Comparison of ENCODE assay signal across 8 mouse cellular contexts in genomic region chr17:7902362-7902761, GRCm38 (mm10). TPM values are rescaled to one million over a fixed set of nuclear protein-coding genes. Genes with fewer than 3 reads are reported as not detected.
DNase-seq lines count a peak whose midpoint lies in the region; ATAC-seq lines count a peak whose summit lies in the region.

No protein-coding gene starts in this region.

- H3K36me3 ChIP-seq in forebrain, embryonic 11.5 days (ENCODE audit: control insufficient read depth, insufficient read depth, low read length) = no peaks in the 10 kb centered on the region

- H3K4me2 ChIP-seq in forebrain, embryonic 11.5 days (ENCODE audit: low read depth, low read length, severe bottlenecking) = no peak overlapping the region

- no peak overlapping the region for H3K4me3 ChIP-seq in forebrain, embryonic 11.5 days (ENCODE audit: low read depth, low read length)

- H3K27me3 ChIP-seq in forebrain, embryonic 11.5 days (ENCODE audit: control insufficient read depth, insufficient read depth, low read length) = no peaks in the 10 kb centered on the region

- peak; percentile 88 for ATAC-seq in CD4-positive, CD25-positive, alpha-beta regulatory T cell, adult 4 months
- no peak for ATAC-seq in forebrain, embryonic 11.5 days (replicated peaks; ENCODE audit: low FRiP score)

- DNase-seq in layer of hippocampus, adult 11-12 months (ENCODE audit: low spot score) = peak; percentile 31
- DNase-seq in layer of hippocampus, postnatal 14 days (ENCODE audit: low spot score in 2 of 2) = no peak
- DNase-seq in induced T-regulatory cell, adult 2 months (ENCODE audit: low read depth) = peak; percentile 94
- DNase-seq in spleen, adult 18-20 months = peak; percentile 68 to 69
- DNase-seq in testis, postnatal 10 days (ENCODE audit: low spot score) = no peak
- no peak for DNase-seq in forebrain, embryonic 11.5 days (ENCODE audit: low spot score)
- DNase-seq in adrenal gland, postnatal 4 days (ENCODE audit: low spot score in 2 of 2) = no peak

- WGBS in forebrain, embryonic 11.5 days = 78% methylated on average over 3 of the region's 3 CpGs

- no peak overlapping the region for H3K9ac ChIP-seq in forebrain, embryonic 11.5 days (ENCODE audit: low read length)

- H3K27ac ChIP-seq in forebrain, embryonic 11.5 days (ENCODE audit: low read depth, low read length) = no peak overlapping the region

- H3K9me3 ChIP-seq in forebrain, embryonic 11.5 days (ENCODE audit: control insufficient read depth, low read length) = no peaks in the 10 kb centered on the region

- no peaks in the 10 kb centered on the region for H3K4me1 ChIP-seq in forebrain, embryonic 11.5 days (replicated peaks; ENCODE audit: control insufficient read depth, insufficient read depth, low read length)

RNA-seq across cellular contexts. Expression of gene Tagap, which starts 23.4 kb away (rescaled TPM):
- 1 to 10 TPM; 3.9 to 4.7 TPM for total RNA-seq in layer of hippocampus, postnatal 14 days (2021)
- 100 to 1,000 TPM; 108 to 131 TPM for polyA plus RNA-seq in CD4-positive, CD25-positive, alpha-beta regulatory T cell, adult 4 months (2017; shearing (Covaris generic))
- polyA plus RNA-seq in forebrain, embryonic 11.5 days (2014; fragmentation: Nextera tagmentation; extraction: Ambion mirVana) = 0.47 TPM in 1 of 2 replicates, not detected in the other
- total RNA-seq in adrenal gland, postnatal 4 days (2021) = 1 to 10 TPM; 5.2 to 5.4 TPM

RNA-seq across cellular contexts. Expression of gene Rsph3a, which starts 43.1 kb away (rescaled TPM):
- total RNA-seq in layer of hippocampus, postnatal 14 days (2021) = 10 to 100 TPM; 37.3 to 41.0 TPM
- polyA plus RNA-seq in CD4-positive, CD25-positive, alpha-beta regulatory T cell, adult 4 months (2017; shearing (Covaris generic)) = 10 to 100 TPM; 24.2 to 34.8 TPM
- 61.0 and 69.4 TPM in 2 replicates for polyA plus RNA-seq in forebrain, embryonic 11.5 days (2014; fragmentation: Nextera tagmentation; extraction: Ambion mirVana)
- total RNA-seq in adrenal gland, postnatal 4 days (2021) = 10 to 100 TPM; 41.7 to 44.3 TPM

Comparison
In these comparisons a context has a peak if more than half of its experiments do, and no peak if none do; other contexts are left out.
1. DNase-seq: peak in layer of hippocampus, adult 11-12 months (single experiment), induced T-regulatory cell, adult 2 months (single experiment) and spleen, adult 18-20 months (2 of 2); none in layer of hippocampus, postnatal 14 days (0 of 2), testis, postnatal 10 days (single experiment), forebrain, embryonic 11.5 days (single experiment) and adrenal gland, postnatal 4 days (0 of 2).